Mouse (Mus musculus) adrenal gland (tissue): ENCODE data around the gene Pex16.

Source experiments
- intact Hi-C: fragments of 180-260 bp; cut with DNase I; formaldehyde crosslinking; loops from one replicate; pipeline ENCODE4 v1.15.1; 2025
- long read RNA-seq, 2 experiments: library from polyadenylated mRNA; unstranded; transcript quantifications; one replicate each; pipeline ENCODE4 v2.0.0; 2020; ENCODE audit warnings: borderline replicate concordance in 1 of 2; ENCODE audit not compliant: insufficient replicate concordance in 1 of 2

The Pex16 gene
- long read RNA-seq, experiment 1, transcript Pex16-201 (11 exons, 1,392 nt), result major isoform, 107 of 134 reads
- long read RNA-seq, experiment 1, partial matches to known transcripts, result 8 of 134 reads
- long read RNA-seq, experiment 1, other reads (novel, unspliced or antisense), result 16 of 134 reads
- long read RNA-seq, experiment 2, transcript Pex16-201 (11 exons, 1,392 nt), result major isoform, 50 of 56 reads
- long read RNA-seq, experiment 2, partial matches to known transcripts, result 1 of 56 reads
- long read RNA-seq, experiment 2, other reads (novel, unspliced or antisense), result 3 of 56 reads

DNA sequence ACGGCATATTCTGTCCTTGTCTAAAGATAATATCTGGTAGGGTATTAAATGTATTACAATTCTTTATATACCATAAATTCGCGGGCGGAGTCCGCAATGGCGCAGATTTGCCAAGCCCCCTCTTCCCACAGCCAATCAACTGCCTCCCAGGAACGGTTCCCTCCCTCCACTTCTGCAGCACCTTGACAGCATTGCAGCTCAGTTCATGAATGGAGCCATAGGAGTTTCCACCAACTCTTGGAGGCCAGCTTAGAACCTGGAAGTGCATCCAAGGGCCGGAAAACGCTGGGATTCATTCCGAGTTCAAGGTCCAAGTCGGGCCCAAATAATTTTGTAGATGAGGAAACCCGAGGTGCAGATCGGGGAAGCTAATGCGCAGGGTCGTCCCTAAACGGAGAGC, at the start of gene Pex16, which contains the start of gene Large2:
Pex16 (plus strand) TSS at position 163 of the 400 bp plus-strand sequence.
Large2 (minus strand) TSS at position 356 of the 400 bp plus-strand sequence.
- intact Hi-C loops, result no loop called here

GRCm38 (mm10) chr2:92325676-92326075, 48.8 kb upstream of the Pex16 start:
- intact Hi-C loops, result no loop called here

GRCm38 (mm10) chr2:92326221-92326620, 48.3 kb upstream of the Pex16 start:
- intact Hi-C loops, result no loop called here

GRCm38 (mm10) chr2:92327601-92328000, 46.9 kb upstream of the Pex16 start:
- intact Hi-C loops, result no loop called here

DNA sequence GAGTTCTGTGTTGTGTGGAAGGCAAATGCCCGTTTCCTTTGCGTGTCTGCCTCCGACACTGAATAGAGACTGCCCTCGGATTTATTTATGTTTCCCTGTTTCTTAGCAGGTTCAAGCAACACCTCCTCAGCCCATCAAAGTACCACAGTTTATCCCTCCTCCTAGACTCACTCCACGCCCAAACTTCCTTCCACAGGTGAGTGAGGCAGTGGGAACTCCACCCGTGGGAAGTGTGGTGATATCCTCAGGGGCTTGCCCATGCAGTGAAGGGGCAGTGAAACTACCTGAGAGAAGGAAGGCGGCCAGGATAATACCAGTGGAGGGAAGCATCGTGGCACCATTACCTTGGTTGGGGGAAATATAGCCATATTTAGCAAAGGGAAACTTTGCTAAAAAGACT, 46.3 kb upstream of the Pex16 start:
- intact Hi-C loops, result no loop called here

GRCm38 (mm10) chr2:92330840-92331239, 43.6 kb upstream of the Pex16 start:
- intact Hi-C loops, result no loop called here

- intact Hi-C loops, result no loop called here
These were observed 43.1 kb upstream of the Pex16 start for GRCm38 (mm10) chr2:92331410-92331809.

- intact Hi-C loops, result no loop called here
These were observed 42.6 kb upstream of the Pex16 start for GRCm38 (mm10) chr2:92331871-92332270.

DNA sequence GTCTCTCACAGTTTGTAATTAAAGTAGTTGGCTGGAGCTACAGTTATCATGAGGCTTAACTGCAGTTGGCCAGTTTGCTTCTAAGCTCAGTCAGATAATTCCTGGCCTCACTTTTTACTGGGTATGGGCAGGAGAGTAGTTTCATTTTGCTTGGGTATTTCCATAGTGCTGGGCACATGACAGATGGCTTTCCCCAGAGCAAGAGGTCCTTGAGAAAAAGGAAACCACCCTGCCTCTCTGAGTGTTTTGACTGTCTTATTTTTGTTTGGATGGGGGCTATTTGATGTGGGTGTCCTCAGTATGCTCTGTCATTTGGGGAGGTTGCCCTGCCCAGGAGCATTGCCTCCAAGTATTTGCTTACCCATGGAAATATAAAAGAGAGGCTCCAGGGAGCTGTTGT, 32.1 kb upstream of the Pex16 start:
- intact Hi-C loops, result no loop called here

GRCm38 (mm10) chr2:92347191-92347590, 27.3 kb upstream of the Pex16 start:
- intact Hi-C loops, result no loop called here

DNA sequence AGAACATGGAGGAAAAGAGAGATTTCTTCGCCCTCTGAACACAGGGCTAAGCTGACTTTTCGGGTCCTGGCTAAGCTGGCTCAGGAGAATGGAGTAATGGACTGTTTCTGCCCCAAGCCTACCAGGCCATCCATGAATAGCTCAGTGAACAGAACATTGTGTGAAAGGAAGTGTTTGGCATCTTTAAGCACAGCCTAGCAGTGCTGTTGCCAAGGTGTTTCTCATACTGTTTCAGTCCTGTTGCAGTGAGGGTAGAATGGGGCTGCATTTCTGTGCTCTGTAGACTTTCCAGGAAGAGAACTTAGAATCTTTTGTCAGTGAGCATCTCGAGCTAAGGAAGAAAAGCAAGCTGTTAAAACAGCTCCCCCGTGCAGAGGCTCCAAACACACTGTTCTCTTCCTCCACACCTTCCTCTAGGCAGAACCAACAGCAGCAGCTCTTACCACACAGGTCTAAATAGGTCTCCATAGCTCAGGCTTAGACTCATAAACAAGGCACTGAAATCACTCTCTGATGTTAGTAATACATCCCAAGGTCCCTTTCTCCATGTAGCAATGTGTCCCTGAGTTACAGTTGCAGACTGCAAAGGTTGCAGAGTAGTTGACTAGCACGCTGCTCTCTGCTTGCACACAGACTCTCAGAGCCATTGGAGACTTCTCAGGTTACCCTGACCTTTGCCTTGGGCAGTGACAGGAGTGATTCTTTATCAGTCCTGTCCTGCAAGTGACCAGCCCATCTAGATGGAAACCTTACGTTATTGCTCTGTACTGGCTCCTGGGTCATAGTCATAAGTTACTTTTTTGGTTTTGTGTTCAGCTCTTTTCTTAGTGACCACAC, 24.7 kb upstream of the Pex16 start:
- intact Hi-C loops, result no loop called here

GRCm38 (mm10) chr2:92350686-92351085, 23.8 kb upstream of the Pex16 start:
- intact Hi-C loops, result no loop called here

GRCm38 (mm10) chr2:92353402-92353801, 21.1 kb upstream of the Pex16 start:
- intact Hi-C loops, result no loop called here

DNA sequence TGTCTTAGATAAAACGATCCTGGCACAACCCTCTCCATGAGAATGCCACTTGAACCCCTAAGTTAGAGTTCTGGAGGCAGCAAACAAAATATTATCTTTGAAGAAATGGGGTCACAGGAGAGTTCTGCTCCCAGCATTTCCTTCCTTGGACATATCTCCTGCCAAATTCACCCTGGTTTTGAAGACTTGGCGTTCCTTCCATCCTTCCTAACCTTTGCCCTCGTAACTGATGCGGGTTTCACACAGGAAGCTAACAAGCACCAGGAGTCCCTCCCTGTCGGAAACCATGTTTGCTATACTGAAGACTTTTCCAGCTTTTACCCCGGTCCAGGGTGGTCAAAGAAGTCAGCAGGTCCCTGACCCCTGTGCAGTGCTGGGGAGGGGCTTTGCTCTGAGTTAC, 20.3 kb upstream of the Pex16 start:
- intact Hi-C loops, result no loop called here

- intact Hi-C loops, result no loop called here
These were observed 15.2 kb upstream of the Pex16 start for GRCm38 (mm10) chr2:92359301-92359700.

DNA sequence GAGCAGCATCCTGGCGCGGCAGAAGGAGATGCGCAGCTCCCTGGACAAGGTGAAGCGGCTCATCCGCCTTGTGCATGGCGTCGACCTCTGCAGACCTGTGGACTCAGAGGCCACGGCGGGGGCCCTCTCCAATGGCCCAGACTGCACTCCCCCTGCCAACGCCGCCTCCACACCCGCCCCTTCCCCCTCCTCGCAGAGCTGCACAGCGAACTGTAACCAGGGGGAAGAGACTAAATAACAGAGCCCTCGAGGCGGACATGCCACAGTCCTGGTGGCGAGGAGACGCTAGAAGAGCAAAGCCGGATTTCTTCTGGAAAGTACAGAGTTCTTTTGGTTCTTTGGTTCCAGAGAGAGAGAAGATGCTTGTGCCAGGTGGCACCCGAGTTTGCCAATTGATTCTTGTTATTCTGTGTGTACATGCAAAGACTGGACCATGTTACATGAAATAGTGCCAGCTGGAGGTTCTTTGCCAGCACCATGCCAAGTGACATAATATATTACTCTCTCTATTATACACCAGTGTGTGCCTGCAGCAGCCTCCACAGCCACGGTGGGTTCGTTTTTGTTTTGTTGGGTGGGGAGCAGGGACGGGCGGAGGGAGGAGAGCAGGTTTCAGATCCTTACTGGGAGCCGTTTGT, 14.2 kb upstream of the Pex16 start:
- intact Hi-C loops, result no loop called here

GRCm38 (mm10) chr2:92360893-92361292, 13.6 kb upstream of the Pex16 start:
- intact Hi-C loops, result no loop called here

GRCm38 (mm10) chr2:92361795-92362194, 12.7 kb upstream of the Pex16 start:
- intact Hi-C loops, result no loop called here

DNA sequence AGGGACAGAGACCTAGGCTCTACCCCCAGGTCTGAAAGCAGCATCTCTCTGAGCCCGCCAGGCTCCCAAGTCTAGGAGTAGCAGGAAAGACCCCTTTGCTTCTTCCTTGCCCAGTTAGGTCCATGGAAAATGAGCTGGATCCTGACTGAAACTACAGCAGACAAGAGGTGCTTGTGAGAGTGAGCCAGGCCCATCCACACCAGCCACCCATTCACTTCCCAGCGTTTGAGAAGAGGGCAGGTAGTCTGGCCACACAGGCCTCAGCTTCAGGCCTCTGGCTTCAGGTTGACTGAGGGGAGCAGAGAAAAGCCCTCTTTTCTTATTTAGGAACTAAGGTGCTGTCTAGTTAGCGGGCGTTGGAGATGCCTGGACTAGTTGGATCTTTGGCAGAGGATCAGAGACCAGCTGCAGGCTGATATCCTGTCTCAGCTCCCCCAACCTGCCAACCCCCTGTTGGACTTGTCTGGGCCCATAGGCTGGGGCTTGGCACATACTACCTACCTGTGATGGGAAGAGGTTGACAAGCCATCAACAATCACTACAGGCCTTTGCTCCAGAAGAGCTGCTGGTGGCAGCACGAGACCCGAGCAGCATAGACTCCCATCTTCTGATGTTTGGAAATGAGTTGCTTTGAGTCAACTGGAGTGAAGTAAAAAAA, 11.8 kb upstream of the Pex16 start:
- intact Hi-C loops, result no loop called here

DNA sequence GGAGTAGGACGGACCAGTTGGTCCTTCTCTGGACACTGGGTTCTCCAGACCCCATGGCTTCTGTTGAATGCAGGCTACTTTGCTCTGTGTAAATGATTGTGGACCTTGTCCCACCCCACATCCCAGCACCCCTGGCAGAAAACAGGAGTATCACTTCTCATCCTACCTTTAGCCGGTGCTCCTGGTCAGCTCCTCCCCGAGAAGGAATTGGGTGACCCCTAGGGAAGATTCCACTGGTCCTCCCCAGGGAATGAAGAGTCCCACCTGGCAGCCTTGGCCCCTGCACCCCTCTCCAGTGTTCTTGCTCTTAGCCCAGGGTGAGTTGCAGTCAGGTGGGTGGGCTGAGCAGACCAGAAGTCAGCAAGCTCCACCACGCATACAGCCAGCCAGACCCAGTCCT, 10.4 kb upstream of the Pex16 start:
- intact Hi-C loops, result no loop called here

GRCm38 (mm10) chr2:92365568-92365967, 8.9 kb upstream of the Pex16 start:
- intact Hi-C loops, result no loop called here
